Mouse (Mus musculus) colon, adult 2 months (tissue): ENCODE results near the gene Ntrk1. TPM values are rescaled to one million over a fixed set of nuclear protein-coding genes. Genes with fewer than 3 reads are reported as not detected.

ENCODE experiments used
- polyA plus RNA-seq: library from polyadenylated mRNA; depleted of rRNA; stranded (reverse); fragments of >200 nt; gene quantifications from 2 replicates; pipeline ENCODE4 v1.2.3, GENCODE M21; 2012; rRNA removed

Gene Ntrk1
- polyA plus RNA-seq = 0.10 and 0.25 TPM in 2 replicates

DNA sequence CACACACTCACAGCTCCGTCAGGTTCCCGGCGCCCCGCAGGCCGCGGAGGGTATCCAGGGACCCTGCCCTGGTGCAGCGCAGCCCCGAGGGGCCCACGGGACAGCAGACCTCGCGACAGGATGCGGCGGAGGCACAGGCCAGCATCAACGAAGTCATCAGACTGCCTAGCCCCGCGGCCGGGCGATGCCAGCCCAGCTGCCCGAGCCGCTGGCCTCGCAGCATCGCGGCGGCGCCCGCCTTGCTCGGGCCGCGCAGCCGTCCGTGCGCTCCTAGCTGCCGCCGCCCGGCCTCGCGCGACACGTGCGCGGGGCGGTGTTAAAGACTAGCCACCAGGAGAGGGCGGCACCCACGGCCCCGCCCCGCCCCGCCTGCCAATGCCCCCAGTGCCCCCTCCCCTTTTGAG, at the start of gene Ntrk1:
TSS of gene Ntrk1 (minus strand) at position 241 of the 404 bp plus-strand sequence.

DNA sequence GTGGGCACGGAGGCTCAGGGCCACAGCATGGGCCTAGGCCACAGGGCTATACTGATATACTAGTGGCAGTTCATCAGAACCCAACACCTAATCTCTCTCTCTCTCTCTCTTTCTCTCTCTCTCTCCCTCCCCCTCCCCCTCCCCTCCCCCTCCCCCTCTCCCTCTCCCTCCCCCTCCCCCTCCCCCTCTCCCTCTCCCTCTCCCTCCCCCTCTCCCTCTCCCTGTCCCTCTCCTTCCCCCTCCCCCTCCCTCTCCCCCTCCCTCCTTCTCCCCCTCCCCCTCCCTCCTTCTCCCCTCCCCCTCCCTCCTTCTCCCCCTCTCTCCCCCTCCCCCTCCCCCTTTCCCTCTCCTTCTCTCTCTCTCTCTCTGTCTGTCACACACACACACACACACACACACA, 29.2 kb upstream of the Ntrk1 start, which contains the start of gene Pear1:
TSS of gene Pear1 (minus strand) at position 101 of the 400 bp plus-strand sequence.

DNA sequence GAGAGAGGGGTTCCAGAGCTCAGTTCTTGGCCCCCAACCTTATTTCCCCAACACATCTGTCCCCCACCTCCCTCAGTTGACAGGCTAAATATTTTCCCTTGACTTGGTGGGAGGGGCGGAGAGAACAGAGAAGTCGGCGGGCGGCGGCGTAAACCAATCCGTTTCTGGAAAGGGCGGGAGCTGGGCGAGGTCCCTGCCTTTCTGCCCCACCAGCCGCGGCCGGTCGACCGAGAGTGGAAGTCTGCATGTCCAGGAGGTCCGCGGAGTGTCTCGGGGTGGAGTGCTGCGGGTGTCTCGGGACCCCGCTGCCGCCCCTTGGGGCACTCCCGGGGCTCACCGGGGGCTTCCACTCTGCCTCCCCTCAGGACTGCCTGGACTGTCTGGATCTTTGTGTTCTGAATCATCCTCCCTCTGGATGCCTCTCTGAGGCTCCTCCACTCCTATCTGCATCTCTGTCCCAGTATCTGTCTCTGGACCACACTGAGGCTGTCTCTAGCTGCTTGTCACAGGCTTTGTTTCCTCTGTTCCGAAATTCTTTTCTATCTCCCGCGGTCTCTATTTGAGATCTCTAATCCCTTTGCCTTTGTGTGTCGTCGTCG, 1.9 kb upstream of the Ntrk1 start, which contains the start of gene Insrr:
TSS of gene Insrr (plus strand) at position 216 of the 599 bp plus-strand sequence.

DNA sequence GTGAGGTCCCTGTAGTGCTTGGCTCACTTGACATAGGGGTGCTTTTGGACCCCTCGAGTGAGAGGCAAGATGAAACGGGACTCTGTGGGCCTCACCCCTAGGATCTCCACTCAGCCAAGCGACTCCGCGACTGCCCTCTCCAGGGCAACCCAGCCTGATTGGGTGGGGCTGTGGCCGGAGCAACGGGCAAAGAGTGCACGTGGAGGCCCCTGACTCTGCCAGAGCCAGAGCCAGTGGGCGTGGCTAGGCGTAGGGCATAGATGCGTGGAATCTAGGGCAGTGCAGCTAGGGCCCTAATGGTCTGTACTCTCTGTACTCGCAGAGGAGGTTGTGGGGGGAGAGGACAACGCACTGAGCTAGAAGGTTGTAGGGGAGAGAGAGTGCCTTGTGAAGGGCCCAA, 46.5 kb downstream of the Ntrk1 start, which contains the start of gene Lrrc71:
TSS of gene Lrrc71 (minus strand) at position 195 of the 400 bp plus-strand sequence.

Other genes with a start within 250 kb of the Ntrk1 start
- gene Arhgef11, start 177.6 kb downstream of the Ntrk1 start, polyA plus RNA-seq = 33.8 and 38.8 TPM in 2 replicates
- 0.19 TPM in 1 of 2 replicates, not detected in the other for gene Lrrc71, start 46.5 kb downstream of the Ntrk1 start, polyA plus RNA-seq
- gene Insrr, start 1.8 kb upstream of the Ntrk1 start, polyA plus RNA-seq = 5.6 and 11.1 TPM in 2 replicates
- gene Pear1, start 29.1 kb upstream of the Ntrk1 start, polyA plus RNA-seq = 33.1 and 38.2 TPM in 2 replicates
- gene Sh2d2a, start 51.6 kb upstream of the Ntrk1 start, polyA plus RNA-seq = 0.86 TPM in 2 replicates
- gene Prcc, start 90.4 kb upstream of the Ntrk1 start, polyA plus RNA-seq = 28.8 and 34.8 TPM in 2 replicates
- gene Hdgf, start 111.2 kb upstream of the Ntrk1 start, polyA plus RNA-seq = 71.1 and 78.8 TPM in 2 replicates
- gene Mrpl24, start 124.3 kb upstream of the Ntrk1 start, polyA plus RNA-seq = 30.3 and 34.7 TPM in 2 replicates
- gene Isg20l2, start 135.2 kb upstream of the Ntrk1 start, polyA plus RNA-seq = 8.5 and 10.1 TPM in 2 replicates
- 28.7 and 33.5 TPM in 2 replicates for gene Rrnad1, start 135.6 kb upstream of the Ntrk1 start, polyA plus RNA-seq
- not detected in 2 replicates for gene Crabp2, start 153.5 kb upstream of the Ntrk1 start, polyA plus RNA-seq
- gene Nes, start 175.9 kb upstream of the Ntrk1 start, polyA plus RNA-seq = 1.5 and 1.6 TPM in 2 replicates
- 1.8 and 2.2 TPM in 2 replicates for gene Bcan, start 205.1 kb upstream of the Ntrk1 start, polyA plus RNA-seq
- not detected in 2 replicates for gene Hapln2, start 232.4 kb upstream of the Ntrk1 start, polyA plus RNA-seq
- gene Gpatch4, start 247.9 kb upstream of the Ntrk1 start, polyA plus RNA-seq = 2.9 and 3.4 TPM in 2 replicates